Mouse (Mus musculus) lung, embryonic 14.5 days (tissue): ENCODE measurements around the gene Gbp5. TPM values are rescaled to one million over a fixed set of nuclear protein-coding genes. Genes with fewer than 3 reads are reported as not detected.

Source experiments
- ATAC-seq: fragments of 200-750 bp; cut with Nextera tagmentation; 2 replicates; pipeline ENCODE4 v1.8.0; 2017; ENCODE audit warnings: mild to moderate bottlenecking, moderate TSS enrichment, moderate library complexity; ENCODE audit not compliant: insufficient read depth
- DNase-seq: peaks from one replicate; pipeline ENCODE4 v3.0.0-alpha.2; 2015
- H3K27ac ChIP-seq: fragments of 300-500 bp; sonication (generic); 2 replicates; pipeline ENCODE4 v1.5.1; 2014; ENCODE audit warnings: low read depth, mild to moderate bottlenecking, moderate library complexity
- H3K27me3 ChIP-seq: fragments of 300-500 bp; sonication (generic); 2 replicates; pipeline ENCODE4 v1.6.1; 2014; ENCODE audit warnings: low read length, control low read depth; ENCODE audit not compliant: insufficient read depth
- H3K36me3 ChIP-seq: fragments of 300-500 bp; sonication (generic); 2 replicates; pipeline ENCODE4 v1.6.1; 2014; ENCODE audit warnings: control low read depth; ENCODE audit not compliant: insufficient read depth
- H3K4me1 ChIP-seq: fragments of 300-500 bp; sonication (generic); 2 replicates; pipeline ENCODE4 v1.6.1; 2014; ENCODE audit warnings: antibody characterized with exemption, control low read depth; ENCODE audit not compliant: insufficient read depth
- H3K4me2 ChIP-seq: fragments of 300-500 bp; sonication (generic); 2 replicates; pipeline ENCODE4 v1.6.1; 2014; ENCODE audit warnings: mild to moderate bottlenecking
- H3K4me3 ChIP-seq: fragments of 300-500 bp; sonication (generic); 2 replicates; pipeline ENCODE4 v1.5.1; 2014; ENCODE audit warnings: low read depth, low read length
- H3K9ac ChIP-seq: fragments of 300-500 bp; sonication (generic); 2 replicates; pipeline ENCODE4 v1.6.1; 2014
- H3K9me3 ChIP-seq: fragments of 300-500 bp; sonication (generic); 2 replicates; pipeline ENCODE4 v1.6.1; 2016; ENCODE audit warnings: low read depth, low read length, control low read depth
- CTCF ChIP-seq: IDR thresholded peaks from 2 replicates; pipeline ENCODE4 v1.5.1; 2016; ENCODE audit warnings: antibody characterized with exemption, low read depth
- WGBS: fragments of 180-500 bp; shearing (Covaris S2); extraction: QIAGEN DNeasy Blood & Tissue Kit; methylation state at CpG from one replicate; pipeline ENCODE4 v1.1.7; 2014; 5-methylcytosine and 5-hydroxymethylcytosine counted together
- polyA plus RNA-seq: library from polyadenylated mRNA; unstranded; fragments of >200 nt; fragmentation: Nextera tagmentation; extraction: Ambion mirVana; gene quantifications from 2 replicates; pipeline ENCODE4 v1.2.1, GENCODE M21; 2014

Gene Gbp5
- polyA plus RNA-seq, 1 experiment from 2014 or later: 0.11 TPM

DNA sequence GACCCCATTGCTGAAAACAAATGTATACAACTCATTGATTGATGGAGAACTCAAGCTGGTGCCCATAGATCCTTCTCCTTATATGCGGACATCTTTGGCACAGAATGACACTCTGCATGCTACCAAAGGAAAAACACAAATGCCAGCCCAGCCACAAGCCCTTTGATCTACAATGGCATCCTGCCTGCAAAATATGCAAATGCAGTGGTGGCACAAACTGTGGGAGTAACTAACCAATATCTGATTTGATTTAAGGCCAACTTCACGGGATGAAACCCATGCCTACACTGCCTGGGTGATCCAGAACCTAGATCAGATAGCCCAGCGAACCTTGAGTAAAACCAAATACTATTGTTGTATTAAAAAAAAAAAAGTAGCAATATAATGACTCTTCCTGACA lies 52.9 kb downstream of the Gbp5 start:
- WGBS: 87% methylated on average over 3 of the region's 3 CpGs

DNA sequence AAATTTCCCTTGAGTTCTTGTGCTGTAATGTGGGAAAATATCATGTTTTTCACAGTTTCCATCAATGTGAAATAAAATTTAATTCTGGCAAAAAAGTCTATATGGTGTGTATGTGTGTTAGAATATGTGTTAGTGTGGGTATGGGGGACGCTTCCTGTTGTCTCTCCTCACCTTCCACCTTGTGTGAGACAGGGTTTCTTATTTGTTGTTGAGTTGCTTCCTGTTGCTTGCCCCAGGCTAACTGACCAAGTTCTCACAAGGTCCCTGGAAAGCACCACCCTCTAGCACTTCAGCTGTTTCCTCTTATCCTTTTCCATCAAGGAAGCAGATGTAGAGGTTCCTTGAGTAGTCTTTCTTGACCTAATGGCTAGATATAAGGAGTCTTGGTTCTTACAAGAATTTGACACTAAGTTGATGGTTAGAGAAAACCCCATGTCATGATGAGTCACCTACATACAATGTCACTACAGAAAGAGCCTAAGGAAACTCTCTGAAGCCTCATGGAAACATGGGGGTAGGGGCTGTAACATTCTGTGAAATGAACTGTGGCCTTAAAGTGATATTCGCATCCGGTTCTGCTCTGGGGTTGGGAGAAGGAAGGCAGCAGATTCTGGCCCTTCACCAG lies 56.4 kb downstream of the Gbp5 start:
- no peak for TF ChIP-seq CTCF
- H3K9me3 ChIP-seq: no peaks in the 10 kb centered on the region
- ATAC-seq: no peak
- 75% methylated on average over 3 of the region's 3 CpGs for WGBS
- no peaks in the 10 kb centered on the region for H3K27me3 ChIP-seq
- H3K4me2 ChIP-seq: no peak overlapping the region
- DNase-seq: no peak
- no peak overlapping the region for H3K27ac ChIP-seq
- no peak overlapping the region for H3K9ac ChIP-seq
- no peaks in the 10 kb centered on the region for H3K36me3 ChIP-seq
- no peak overlapping the region for H3K4me3 ChIP-seq
- no peaks in the 10 kb centered on the region for H3K4me1 ChIP-seq

More for the DNA sequence above, 52.9 kb downstream of the Gbp5 start:
- H3K27ac ChIP-seq: no peak overlapping the region
- no peak for TF ChIP-seq CTCF
- no peak overlapping the region for H3K4me2 ChIP-seq
- ATAC-seq: no peak
- no peaks in the 10 kb centered on the region for H3K9me3 ChIP-seq
- H3K36me3 ChIP-seq: no peaks in the 10 kb centered on the region
- no peak overlapping the region for H3K9ac ChIP-seq
- H3K4me1 ChIP-seq: no peaks in the 10 kb centered on the region
- H3K4me3 ChIP-seq: no peak overlapping the region
- DNase-seq: no peak
- no peaks in the 10 kb centered on the region for H3K27me3 ChIP-seq

DNA sequence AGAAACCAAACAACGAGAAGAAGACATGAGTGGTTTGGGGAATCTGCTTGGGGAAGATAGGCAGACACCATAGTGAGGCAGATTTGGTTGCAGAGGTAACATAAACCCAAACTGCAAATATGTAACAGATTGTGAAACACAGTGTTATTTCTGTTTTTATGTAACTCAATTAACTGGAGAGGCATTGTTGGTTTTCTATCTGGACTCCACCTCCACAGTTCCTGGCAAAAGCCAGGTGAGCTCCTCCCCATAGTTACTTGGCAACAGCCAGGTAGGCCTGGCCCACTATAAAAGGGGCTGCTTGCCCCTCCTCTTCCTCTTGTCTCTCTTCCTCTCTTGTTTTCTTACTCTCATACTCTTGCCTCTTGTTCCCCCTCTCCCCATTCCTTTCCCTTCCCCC lies 60.8 kb downstream of the Gbp5 start:
- Histone ChIP-seq H3K27me3 (no peaks in the 10 kb centered on the region), H3K27ac (no peak overlapping the region), H3K9me3 (no peaks in the 10 kb centered on the region), H3K9ac (no peak overlapping the region), H3K4me2 (no peak overlapping the region), H3K4me1 (no peaks in the 10 kb centered on the region), H3K36me3 (no peaks in the 10 kb centered on the region), H3K4me3 (no peak overlapping the region)
- TF ChIP-seq CTCF: no peak
- DNase-seq (no peak), ATAC-seq (no peak)
- 70% methylated on average over 1 of the region's 1 CpGs for WGBS

DNA sequence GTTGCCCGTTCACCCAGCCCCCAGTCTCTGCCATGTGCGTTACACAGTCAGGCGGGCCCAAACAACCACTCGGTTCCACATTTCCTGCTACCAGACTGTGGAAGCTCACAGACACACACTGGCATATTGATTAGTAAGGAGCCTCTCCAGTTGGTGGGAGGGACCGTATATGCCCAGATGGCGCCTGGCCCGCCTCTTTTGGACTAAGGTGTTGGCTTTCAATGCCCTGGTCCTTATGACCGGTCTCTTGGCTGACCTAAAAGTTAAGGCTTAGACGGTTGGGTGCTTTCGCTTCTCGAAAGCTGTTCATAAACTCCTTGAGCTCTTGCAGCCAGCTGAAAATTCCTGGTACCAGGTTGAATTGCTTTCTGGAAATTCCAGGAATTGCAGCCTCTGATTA lies 61.8 kb downstream of the Gbp5 start:
- H3K4me1 ChIP-seq: no peaks in the 10 kb centered on the region
- no peak overlapping the region for H3K4me2 ChIP-seq
- no peak overlapping the region for H3K9ac ChIP-seq
- H3K27me3 ChIP-seq: no peaks in the 10 kb centered on the region
- DNase-seq: no peak
- H3K27ac ChIP-seq: no peak overlapping the region
- TF ChIP-seq CTCF: no peak
- 81% methylated on average over 11 of the region's 11 CpGs for WGBS
- ATAC-seq: no peak
- no peak overlapping the region for H3K4me3 ChIP-seq
- H3K9me3 ChIP-seq: no peaks in the 10 kb centered on the region
- H3K36me3 ChIP-seq: no peaks in the 10 kb centered on the region

DNA sequence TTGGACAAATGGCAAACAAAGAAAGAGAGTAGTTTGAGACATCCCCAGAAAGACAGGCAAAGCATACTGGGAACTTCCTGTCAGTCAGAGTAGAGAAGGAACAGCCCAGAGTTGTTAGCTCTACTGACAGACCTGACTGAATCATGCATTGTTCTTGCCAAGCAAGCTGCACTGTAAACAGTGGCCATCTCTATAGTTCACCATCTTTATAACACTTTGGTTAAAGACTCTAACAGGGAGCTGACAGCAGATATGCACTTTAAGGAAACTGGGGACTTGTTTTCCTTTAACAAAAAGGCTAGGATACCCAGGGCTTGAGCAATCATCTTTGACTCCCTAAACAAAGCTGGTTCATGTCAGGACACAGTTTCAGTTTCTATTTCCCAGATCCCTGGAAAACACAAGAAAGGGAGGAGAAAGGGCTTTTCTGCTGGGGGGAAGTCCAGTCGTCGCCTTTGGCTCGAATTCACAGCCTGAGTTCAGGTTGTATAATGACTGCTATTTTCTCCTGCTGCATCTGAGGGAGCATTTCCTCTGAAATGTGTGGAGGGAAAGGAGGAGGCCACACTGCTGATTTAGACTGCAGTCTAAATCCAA lies 66.0 kb downstream of the Gbp5 start, which contains the start of gene Gbp3:
Gbp3 (plus strand) TSS at position 395 of the 597 bp plus-strand sequence.
- Histone ChIP-seq H3K27ac (peak within 1 kb of the TSS; percentile 38; the same call in 1 of the 2 replicates), H3K9ac (peak within 1 kb of the TSS; percentile 4)

DNA sequence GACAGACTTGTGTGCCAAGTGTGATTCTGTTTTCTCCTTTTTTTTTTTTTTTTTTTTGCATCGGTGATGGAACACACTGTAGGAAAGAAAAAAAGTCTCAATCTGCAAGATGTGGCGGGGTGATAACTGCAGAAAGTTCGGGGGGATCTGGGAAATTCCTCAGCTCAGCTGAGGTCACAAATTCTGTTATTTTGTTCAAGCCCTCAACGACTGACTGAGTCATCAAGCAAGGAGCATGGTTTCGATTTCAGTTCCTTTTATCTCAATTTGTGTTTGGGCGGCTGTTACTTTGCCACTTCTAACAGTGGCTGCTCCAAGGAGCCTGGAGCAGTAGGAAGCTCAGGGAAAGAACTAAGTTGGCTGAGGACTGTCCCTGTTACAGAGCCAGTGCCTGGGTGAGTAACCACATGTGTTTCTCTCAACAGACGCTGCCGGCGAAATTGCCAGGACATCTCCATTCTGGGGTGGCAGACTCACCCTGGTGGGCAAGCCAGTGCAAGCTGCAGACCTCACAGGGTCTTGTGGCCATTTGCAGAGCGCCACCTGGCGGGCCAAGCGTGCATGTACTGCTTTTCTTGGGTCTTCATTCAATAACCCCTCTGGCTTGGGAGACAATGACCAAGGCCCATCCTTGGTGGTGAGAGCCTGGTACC lies 66.6 kb downstream of the Gbp5 start:
- 12% methylated on average over 12 of the region's 12 CpGs for WGBS
- peak overlapping the region; percentile 38; the same call in 1 of the 2 replicates for H3K27ac ChIP-seq
- H3K9ac ChIP-seq: peak overlapping the region; percentile 4
- H3K4me1 ChIP-seq: no peaks in the 10 kb centered on the region
- peak; percentile 93 for ATAC-seq
- H3K9me3 ChIP-seq: no peaks in the 10 kb centered on the region
- no peaks in the 10 kb centered on the region for H3K36me3 ChIP-seq
- peak overlapping the region; percentile 61 for H3K4me2 ChIP-seq
- no peaks in the 10 kb centered on the region for H3K27me3 ChIP-seq
- peak; percentile 99 for TF ChIP-seq CTCF
- H3K4me3 ChIP-seq: peak overlapping the region; percentile 38
- DNase-seq: peak; percentile 93

More for the DNA sequence above, 66.0 kb downstream of the Gbp5 start, which contains the start of gene Gbp3:
- DNase-seq: peak; percentile 65
- H3K4me3 ChIP-seq: peak within 1 kb of the TSS; percentile 38
- peak; percentile 59 for ATAC-seq
- no peaks in the 10 kb centered on the region for H3K36me3 ChIP-seq
- 17% methylated on average over 3 of the region's 3 CpGs for WGBS
- no peaks in the 10 kb centered on the region for H3K4me1 ChIP-seq
- no peaks in the 10 kb centered on the region for H3K9me3 ChIP-seq
- H3K4me2 ChIP-seq: peak within 1 kb of the TSS; percentile 61
- H3K27me3 ChIP-seq: no peaks in the 10 kb centered on the region
- TF ChIP-seq CTCF: no peak

DNA sequence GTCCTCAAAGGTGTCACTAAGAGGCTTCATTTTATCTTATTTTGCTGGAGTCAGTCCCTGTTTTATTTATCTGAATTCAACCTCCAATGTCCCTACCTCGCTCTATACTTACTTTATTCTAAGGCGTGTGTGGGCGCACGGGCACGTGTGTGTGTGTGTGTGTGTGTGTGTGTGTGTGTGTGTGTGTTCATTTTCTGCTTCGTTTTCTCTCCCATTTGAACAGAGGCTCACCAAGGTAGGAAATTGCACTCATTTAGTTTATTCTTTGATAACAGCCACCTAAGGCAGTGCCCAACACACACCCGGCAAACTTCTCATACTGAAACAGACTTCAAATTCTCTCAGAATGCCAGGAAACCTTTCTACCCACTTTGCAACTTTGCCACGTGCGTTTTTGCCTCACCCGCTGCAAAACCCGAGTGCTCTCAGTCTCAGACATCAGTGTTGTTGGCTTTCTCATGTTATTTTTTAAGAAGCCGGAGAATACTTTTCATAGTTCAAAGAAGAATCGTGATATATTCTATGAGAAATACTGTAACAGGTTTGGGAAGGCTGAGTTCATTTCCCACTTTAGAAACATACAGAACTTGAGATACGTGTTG lies 67.4 kb downstream of the Gbp5 start:
- no peak overlapping the region for H3K9ac ChIP-seq
- H3K27me3 ChIP-seq: no peaks in the 10 kb centered on the region
- peak overlapping the region; percentile 61; the same call in 1 of the 2 replicates for H3K4me2 ChIP-seq
- no peak for TF ChIP-seq CTCF
- H3K36me3 ChIP-seq: no peaks in the 10 kb centered on the region
- DNase-seq (no peak), ATAC-seq (no peak)
- WGBS: 83% methylated on average over 14 of the region's 14 CpGs
- no peaks in the 10 kb centered on the region for H3K4me1 ChIP-seq
- no peak overlapping the region for H3K4me3 ChIP-seq
- H3K27ac ChIP-seq: no peak overlapping the region
- no peaks in the 10 kb centered on the region for H3K9me3 ChIP-seq
